8 mouse cellular contexts compared by ENCODE assay signal in the genomic region with DNA sequence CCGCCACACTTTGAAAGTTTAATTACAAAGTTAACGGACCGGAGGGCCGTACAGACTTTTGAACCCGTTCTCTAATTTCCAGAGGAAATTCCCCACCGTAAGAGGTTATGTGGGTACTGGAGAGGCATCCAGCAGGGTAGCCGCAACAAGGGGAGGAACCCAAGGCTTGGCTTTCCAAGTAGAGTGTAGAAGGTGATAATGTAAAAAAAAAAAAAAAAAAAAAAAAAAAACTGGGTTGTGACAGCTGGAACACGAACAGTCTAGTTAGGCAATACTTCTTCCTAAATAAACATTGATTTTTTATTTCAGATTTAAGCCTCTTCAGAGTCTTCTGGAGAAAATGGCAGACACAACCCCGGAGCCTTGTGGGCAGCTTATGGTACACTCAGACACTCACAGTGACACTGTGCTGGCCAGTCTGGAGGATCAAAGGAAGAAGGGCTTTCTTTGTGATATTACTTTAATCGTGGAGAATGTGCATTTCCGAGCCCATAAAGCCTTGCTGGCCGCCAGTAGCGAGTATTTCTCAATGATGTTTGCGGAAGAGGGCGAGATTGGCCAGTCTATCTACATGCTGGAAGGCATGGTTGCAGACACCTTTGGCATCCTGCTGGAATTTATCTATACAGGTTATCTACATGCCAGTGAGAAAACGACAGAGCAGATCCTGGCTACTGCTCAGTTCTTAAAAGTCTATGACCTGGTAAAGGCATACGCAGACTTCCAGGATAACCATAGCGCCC. TPM values are rescaled to one million over a fixed set of nuclear protein-coding genes. Genes with fewer than 3 reads are reported as not detected.
A peak's percentile ranks its signal among the peaks of the same experiment; 100 is the strongest.
DNase-seq lines count a peak whose midpoint lies in the region; ATAC-seq and TF ChIP-seq lines count a peak whose summit lies in the region.

No protein-coding gene starts in this region.

- peaks cover 39% of the 10 kb centered on the region for H3K36me3 ChIP-seq in erythroblast, embryonic 14.5 days (ENCODE audit: control insufficient read depth)
- H3K36me3 ChIP-seq in limb, embryonic 14.5 days (ENCODE audit: control insufficient read depth, insufficient read depth, low read length) = peaks cover 35% of the 10 kb centered on the region
- H3K36me3 ChIP-seq in stomach, embryonic 16.5 days (ENCODE audit: control insufficient read depth, insufficient read depth, low read length) = no peaks in the 10 kb centered on the region

- no peaks in the 10 kb centered on the region for H3K9me3 ChIP-seq in erythroblast, embryonic 14.5 days (ENCODE audit: control insufficient read depth, low read length)
- H3K9me3 ChIP-seq in limb, embryonic 14.5 days (ENCODE audit: control insufficient read depth, low read length) = no peaks in the 10 kb centered on the region
- H3K9me3 ChIP-seq in stomach, embryonic 16.5 days (replicated peaks; ENCODE audit: control insufficient read depth, low read length) = no peaks in the 10 kb centered on the region

- H3K4me2 ChIP-seq in limb, embryonic 14.5 days (replicated peaks; ENCODE audit: low read depth, low read length, severe bottlenecking) = peak overlapping the region; percentile 72
- peak overlapping the region; percentile 67 for H3K4me2 ChIP-seq in stomach, embryonic 16.5 days (ENCODE audit: low read depth, low read length)

- DNase-seq in thymus, postnatal 0 days (ENCODE audit: low spot score) = peak; percentile 5
- no peak for DNase-seq in thymus, postnatal 10 days (ENCODE audit: low spot score in 2 of 2)
- DNase-seq in limb, embryonic 14.5 days (ENCODE audit: low spot score) = no peak
- no peak for DNase-seq in gastrocnemius, postnatal 4 days (ENCODE audit: low spot score in 2 of 2)
- no peak for DNase-seq in thymus, postnatal 36 days

- WGBS in limb, embryonic 14.5 days = 54% methylated on average over 18 of the region's 18 CpGs
- 48% methylated on average over 18 of the region's 18 CpGs for WGBS in stomach, embryonic 16.5 days

- peak overlapping the region; percentile 93 for H3K4me3 ChIP-seq in erythroblast, embryonic 14.5 days (replicated peaks)
- peak overlapping the region; percentile 78 for H3K4me3 ChIP-seq in limb, embryonic 14.5 days (replicated peaks; ENCODE audit: low read length)
- peak overlapping the region; percentile 84 for H3K4me3 ChIP-seq in stomach, embryonic 16.5 days (replicated peaks; ENCODE audit: low read length)

- H3K9ac ChIP-seq in limb, embryonic 14.5 days (ENCODE audit: low read depth, low read length, severe bottlenecking) = peak overlapping the region; percentile 62
- peak overlapping the region; percentile 88 for H3K9ac ChIP-seq in stomach, embryonic 16.5 days (ENCODE audit: low read length)

- TF ChIP-seq POLR2A in limb, embryonic 14.5 days (IDR thresholded peaks at IDR 0.05; ENCODE audit: borderline replicate concordance, extremely low read depth, insufficient read depth, insufficient read length) = no peak

- peaks cover 2% of the 10 kb centered on the region; the same call in 1 of the 2 replicates for H3K27me3 ChIP-seq in erythroblast, embryonic 14.5 days (ENCODE audit: control insufficient read depth)
- no peaks in the 10 kb centered on the region for H3K27me3 ChIP-seq in limb, embryonic 14.5 days (ENCODE audit: control insufficient read depth, insufficient read depth, low read length)
- H3K27me3 ChIP-seq in stomach, embryonic 16.5 days (ENCODE audit: control insufficient read depth, insufficient read depth, low read length) = no peaks in the 10 kb centered on the region

- no peak overlapping the region; the same call in 1 of the 2 replicates for H3K27ac ChIP-seq in limb, embryonic 14.5 days (replicated peaks; ENCODE audit: low read depth, low read length)
- peak overlapping the region; percentile 36; the same call in 1 of the 2 replicates for H3K27ac ChIP-seq in stomach, embryonic 16.5 days (ENCODE audit: low read length)

- ATAC-seq in erythroblast, adult 5-6 weeks (replicated peaks; ENCODE audit: low FRiP score, poor library complexity, severe bottlenecking) = no peak
- ATAC-seq in limb, embryonic 14.5 days (ENCODE audit: low FRiP score, low read depth) = 0 out of 2 replicates have a peak, but pooled peaks have one; percentile 13
- ATAC-seq in stomach, embryonic 16.5 days (ENCODE audit: insufficient read depth, low FRiP score) = no peak

- H3K4me1 ChIP-seq in erythroblast, embryonic 14.5 days (ENCODE audit: control insufficient read depth) = peaks cover 43% of the 10 kb centered on the region
- 0 out of 2 replicates have a peak, but pooled peaks cover 5% of the 10 kb centered on the region for H3K4me1 ChIP-seq in limb, embryonic 14.5 days (ENCODE audit: control insufficient read depth, insufficient read depth, low read length)
- H3K4me1 ChIP-seq in stomach, embryonic 16.5 days (ENCODE audit: control insufficient read depth, insufficient read depth, low read length) = peaks cover 7% of the 10 kb centered on the region

RNA-seq across cellular contexts. Expression of gene Zbtb24, which starts 0.8 kb away (rescaled TPM):
- 0.45 and 0.48 TPM in 2 replicates for polyA plus RNA-seq in erythroblast, embryonic 14.5 days (2012)
- total RNA-seq in erythroblast, adult 5-6 weeks (2015; ENCODE audit: low replicate concordance) = 2.9 and 6.9 TPM in 2 replicates
- total RNA-seq in erythroblast, adult 5-6 weeks (2017; ENCODE audit: low replicate concordance) = 8.5 and 9.2 TPM in 2 replicates
- 23.3 and 23.8 TPM in 2 replicates for polyA plus RNA-seq in thymus, postnatal 0 days (2015; fragmentation: Nextera tagmentation; extraction: Ambion mirVana)
- polyA plus RNA-seq in limb, embryonic 14.5 days (2012; rRNA removed) = 21.3 and 22.2 TPM in 2 replicates
- polyA plus RNA-seq in limb, embryonic 14.5 days (2014; fragmentation: Nextera tagmentation; extraction: Ambion mirVana) = 19.0 and 22.3 TPM in 2 replicates
- 16.2 TPM in 2 replicates for polyA plus RNA-seq in stomach, embryonic 16.5 days (2015; fragmentation: Nextera tagmentation; extraction: Ambion mirVana)
- total RNA-seq in gastrocnemius, postnatal 4 days (2021) = 10 to 100 TPM in 1 of 2 experiments, 1 to 10 TPM in 1; 8.8 to 11.3 TPM

RNA-seq across cellular contexts. Expression of gene Mical1, which starts 25.2 kb away (rescaled TPM):
- polyA plus RNA-seq in erythroblast, embryonic 14.5 days (2012) = 0.10 and 0.16 TPM in 2 replicates
- total RNA-seq in erythroblast, adult 5-6 weeks (2015; ENCODE audit: low replicate concordance) = 4.6 and 8.8 TPM in 2 replicates
- 6.8 and 8.9 TPM in 2 replicates for total RNA-seq in erythroblast, adult 5-6 weeks (2017; ENCODE audit: low replicate concordance)
- 72.9 and 82.9 TPM in 2 replicates for polyA plus RNA-seq in thymus, postnatal 0 days (2015; fragmentation: Nextera tagmentation; extraction: Ambion mirVana)
- polyA plus RNA-seq in limb, embryonic 14.5 days (2012; rRNA removed) = 53.8 and 66.0 TPM in 2 replicates
- 39.5 and 40.2 TPM in 2 replicates for polyA plus RNA-seq in limb, embryonic 14.5 days (2014; fragmentation: Nextera tagmentation; extraction: Ambion mirVana)
- 35.7 and 36.5 TPM in 2 replicates for polyA plus RNA-seq in stomach, embryonic 16.5 days (2015; fragmentation: Nextera tagmentation; extraction: Ambion mirVana)
- 10 to 100 TPM; 32.7 to 42.9 TPM for total RNA-seq in gastrocnemius, postnatal 4 days (2021)

RNA-seq across cellular contexts. Expression of gene Smpd2, which starts 39.2 kb away (rescaled TPM):
- 0.05 and 0.06 TPM in 2 replicates for polyA plus RNA-seq in erythroblast, embryonic 14.5 days (2012)
- 2.1 and 2.5 TPM in 2 replicates for total RNA-seq in erythroblast, adult 5-6 weeks (2015; ENCODE audit: low replicate concordance)
- 0.85 and 1.5 TPM in 2 replicates for total RNA-seq in erythroblast, adult 5-6 weeks (2017; ENCODE audit: low replicate concordance)
- 53.7 and 57.5 TPM in 2 replicates for polyA plus RNA-seq in thymus, postnatal 0 days (2015; fragmentation: Nextera tagmentation; extraction: Ambion mirVana)
- 75.2 and 86.8 TPM in 2 replicates for polyA plus RNA-seq in limb, embryonic 14.5 days (2012; rRNA removed)
- polyA plus RNA-seq in limb, embryonic 14.5 days (2014; fragmentation: Nextera tagmentation; extraction: Ambion mirVana) = 46.2 and 49.8 TPM in 2 replicates
- polyA plus RNA-seq in stomach, embryonic 16.5 days (2015; fragmentation: Nextera tagmentation; extraction: Ambion mirVana) = 55.9 and 58.8 TPM in 2 replicates
- total RNA-seq in gastrocnemius, postnatal 4 days (2021) = 10 to 100 TPM; 18.7 to 21.4 TPM

RNA-seq across cellular contexts. Expression of gene Ppil6, which starts 39.3 kb away (rescaled TPM):
- not detected in 2 replicates for polyA plus RNA-seq in erythroblast, embryonic 14.5 days (2012)
- total RNA-seq in erythroblast, adult 5-6 weeks (2015; ENCODE audit: low replicate concordance) = not detected in 2 replicates
- not detected in 2 replicates for total RNA-seq in erythroblast, adult 5-6 weeks (2017; ENCODE audit: low replicate concordance)
- polyA plus RNA-seq in thymus, postnatal 0 days (2015; fragmentation: Nextera tagmentation; extraction: Ambion mirVana) = 1.2 and 1.4 TPM in 2 replicates
- polyA plus RNA-seq in limb, embryonic 14.5 days (2012; rRNA removed) = 0.29 and 0.58 TPM in 2 replicates
- polyA plus RNA-seq in limb, embryonic 14.5 days (2014; fragmentation: Nextera tagmentation; extraction: Ambion mirVana) = 0.52 and 1.1 TPM in 2 replicates
- 1.1 and 1.6 TPM in 2 replicates for polyA plus RNA-seq in stomach, embryonic 16.5 days (2015; fragmentation: Nextera tagmentation; extraction: Ambion mirVana)
- total RNA-seq in gastrocnemius, postnatal 4 days (2021) = not detected

Comparison
In these comparisons a context has a peak if more than half of its experiments do, and no peak if none do; other contexts are left out.
1. RNA of gene Zbtb24, which starts 0.8 kb away (polyA plus RNA-seq): 23.3 to 23.8 TPM in thymus, postnatal 0 days, 19.0 to 22.3 TPM in limb, embryonic 14.5 days and 16.2 TPM in stomach, embryonic 16.5 days; 0.45 to 0.48 TPM in erythroblast, embryonic 14.5 days; every median in the first group is over 10 times any median in the second.
2. RNA of gene Mical1, which starts 25.2 kb away (polyA plus RNA-seq): 72.9 to 82.9 TPM in thymus, postnatal 0 days, 39.5 to 66.0 TPM in limb, embryonic 14.5 days and 35.7 to 36.5 TPM in stomach, embryonic 16.5 days; 0.10 to 0.16 TPM in erythroblast, embryonic 14.5 days; every median in the first group is over 10 times any median in the second.
3. RNA of gene Smpd2, which starts 39.2 kb away (polyA plus RNA-seq): 46.2 to 86.8 TPM in limb, embryonic 14.5 days, 55.9 to 58.8 TPM in stomach, embryonic 16.5 days and 53.7 to 57.5 TPM in thymus, postnatal 0 days; 0.05 to 0.06 TPM in erythroblast, embryonic 14.5 days; every median in the first group is over 10 times any median in the second.
4. Peak in every context shown above with its lines, with median percentiles within 50 percentile points of each other: H3K4me3 ChIP-seq.